Mouse (Mus musculus) kidney, embryonic 14.5 days (tissue): ENCODE measurements around the gene Nxph1. TPM values are rescaled to one million over a fixed set of nuclear protein-coding genes. Genes with fewer than 3 reads are reported as not detected.

Experiments used
- ATAC-seq: fragments of 200-750 bp; cut with Nextera tagmentation; 2 replicates; pipeline ENCODE4 v1.8.0; 2017; ENCODE audit warnings: moderate number of reproducible peaks, mild to moderate bottlenecking, moderate TSS enrichment, moderate library complexity; ENCODE audit not compliant: low FRiP score, low TSS enrichment
- H3K27ac ChIP-seq: fragments of 300-500 bp; sonication (generic); 2 replicates; pipeline ENCODE4 v1.5.1; 2014; ENCODE audit warnings: low read depth, mild to moderate bottlenecking, low read length, moderate library complexity, mixed read lengths
- H3K27me3 ChIP-seq: fragments of 300-500 bp; sonication (generic); 2 replicates; pipeline ENCODE4 v1.6.1; 2014; ENCODE audit warnings: mild to moderate bottlenecking, low read length; ENCODE audit not compliant: control insufficient read depth, insufficient read depth
- H3K36me3 ChIP-seq: fragments of 300-500 bp; sonication (generic); 2 replicates; pipeline ENCODE4 v1.6.1; 2014; ENCODE audit warnings: low read length, mixed read lengths; ENCODE audit not compliant: control insufficient read depth, insufficient read depth
- H3K4me1 ChIP-seq: fragments of 300-500 bp; sonication (generic); 2 replicates; pipeline ENCODE4 v1.6.1; 2014; ENCODE audit warnings: low read length, mixed read lengths; ENCODE audit not compliant: control insufficient read depth, insufficient read depth
- H3K4me2 ChIP-seq: fragments of 300-500 bp; sonication (generic); replicated peaks from 2 replicates; pipeline ENCODE4 v1.6.1; 2014; ENCODE audit warnings: low read depth, mild to moderate bottlenecking, low read length
- H3K4me3 ChIP-seq: fragments of 300-500 bp; sonication (generic); 2 replicates; pipeline ENCODE4 v1.5.1; 2014; ENCODE audit warnings: mild to moderate bottlenecking, low read length
- H3K9ac ChIP-seq: fragments of 300-500 bp; sonication (generic); 2 replicates; pipeline ENCODE4 v1.6.1; 2014; ENCODE audit warnings: low read depth, mild to moderate bottlenecking, low read length, moderate library complexity
- H3K9me3 ChIP-seq: fragments of 300-500 bp; sonication (generic); 2 replicates; pipeline ENCODE4 v1.6.1; 2016; ENCODE audit warnings: low read length; ENCODE audit not compliant: control insufficient read depth
- WGBS: fragments of 180-500 bp; shearing (Covaris S2); extraction: QIAGEN DNeasy Blood & Tissue Kit; methylation state at CpG from one replicate; pipeline ENCODE4 v1.1.7; 2014; 5-methylcytosine and 5-hydroxymethylcytosine counted together
- polyA plus RNA-seq: library from polyadenylated mRNA; unstranded; fragments of >200 nt; fragmentation: Nextera tagmentation; extraction: Ambion mirVana; gene quantifications from 2 replicates; pipeline ENCODE4 v1.2.1, GENCODE M21; 2014

Nxph1 gene
- polyA plus RNA-seq, 1 experiment from 2014 or later: 0.11 TPM

GRCm38 (mm10) chr6:9066435-9066834, 118.2 kb downstream of the Nxph1 start:
- no peaks in the 10 kb centered on the region for H3K9me3 ChIP-seq
- 97% methylated on average over 3 of the region's 3 CpGs for WGBS
- no peaks in the 10 kb centered on the region for H3K27me3 ChIP-seq
- H3K9ac ChIP-seq: no peak overlapping the region
- H3K4me3 ChIP-seq: no peak overlapping the region
- no peaks in the 10 kb centered on the region for H3K4me1 ChIP-seq
- no peak for ATAC-seq
- no peaks in the 10 kb centered on the region for H3K36me3 ChIP-seq
- no peak overlapping the region for H3K4me2 ChIP-seq
- no peak overlapping the region for H3K27ac ChIP-seq

- Histone ChIP-seq H3K27me3 (no peaks in the 10 kb centered on the region), H3K36me3 (no peaks in the 10 kb centered on the region), H3K4me3 (no peak overlapping the region), H3K27ac (no peak overlapping the region), H3K9ac (no peak overlapping the region), H3K9me3 (no peaks in the 10 kb centered on the region), H3K4me1 (no peaks in the 10 kb centered on the region), H3K4me2 (no peak overlapping the region)
- WGBS: 58% methylated on average over 7 of the region's 7 CpGs
- ATAC-seq: no peak
Measured at GRCm38 (mm10) chr6:9069913-9070312, 121.7 kb downstream of the Nxph1 start.

- no peak overlapping the region for H3K4me3 ChIP-seq
- H3K9ac ChIP-seq: no peak overlapping the region
- H3K27ac ChIP-seq: no peak overlapping the region
- WGBS: 46% methylated on average over 2 of the region's 2 CpGs
- no peaks in the 10 kb centered on the region for H3K27me3 ChIP-seq
- H3K36me3 ChIP-seq: no peaks in the 10 kb centered on the region
- H3K4me1 ChIP-seq: no peaks in the 10 kb centered on the region
- no peak overlapping the region for H3K4me2 ChIP-seq
- H3K9me3 ChIP-seq: no peaks in the 10 kb centered on the region
- ATAC-seq: no peak
Measured at GRCm38 (mm10) chr6:9076463-9076862, 128.2 kb downstream of the Nxph1 start.

GRCm38 (mm10) chr6:9077793-9078689, 129.8 kb downstream of the Nxph1 start:
- Histone ChIP-seq H3K9me3 (no peaks in the 10 kb centered on the region), H3K4me1 (no peaks in the 10 kb centered on the region), H3K4me2 (no peak overlapping the region), H3K9ac (no peak overlapping the region), H3K4me3 (no peak overlapping the region), H3K27ac (no peak overlapping the region), H3K36me3 (no peaks in the 10 kb centered on the region), H3K27me3 (no peaks in the 10 kb centered on the region)
- no peak for ATAC-seq
- 71% methylated on average over 4 of the region's 4 CpGs for WGBS

GRCm38 (mm10) chr6:9083851-9084250, 135.6 kb downstream of the Nxph1 start:
- no peak for ATAC-seq

GRCm38 (mm10) chr6:9097345-9097744, 149.1 kb downstream of the Nxph1 start:
- Histone ChIP-seq H3K27ac (no peak overlapping the region), H3K4me2 (no peak overlapping the region), H3K27me3 (no peaks in the 10 kb centered on the region), H3K9me3 (no peaks in the 10 kb centered on the region), H3K4me3 (no peak overlapping the region), H3K36me3 (no peaks in the 10 kb centered on the region), H3K4me1 (no peaks in the 10 kb centered on the region), H3K9ac (no peak overlapping the region)
- WGBS: 88% methylated on average over 2 of the region's 2 CpGs
- no peak for ATAC-seq

More at GRCm38 (mm10) chr6:9083851-9084250, 135.6 kb downstream of the Nxph1 start:
- H3K4me2 ChIP-seq: no peak overlapping the region
- H3K9me3 ChIP-seq: no peaks in the 10 kb centered on the region
- H3K9ac ChIP-seq: no peak overlapping the region
- no peak overlapping the region for H3K4me3 ChIP-seq
- H3K27me3 ChIP-seq: no peaks in the 10 kb centered on the region
- 85% methylated on average over 3 of the region's 3 CpGs for WGBS
- no peak overlapping the region for H3K27ac ChIP-seq
- H3K36me3 ChIP-seq: no peaks in the 10 kb centered on the region
- H3K4me1 ChIP-seq: no peaks in the 10 kb centered on the region

- H3K9me3 ChIP-seq: no peaks in the 10 kb centered on the region
- no peak overlapping the region for H3K27ac ChIP-seq
- no peak overlapping the region for H3K9ac ChIP-seq
- H3K36me3 ChIP-seq: no peaks in the 10 kb centered on the region
- H3K4me1 ChIP-seq: no peaks in the 10 kb centered on the region
- no peaks in the 10 kb centered on the region for H3K27me3 ChIP-seq
- ATAC-seq: no peak
- H3K4me2 ChIP-seq: no peak overlapping the region
- no peak overlapping the region for H3K4me3 ChIP-seq
Measured at GRCm38 (mm10) chr6:9107366-9107765, 159.1 kb downstream of the Nxph1 start.

- ATAC-seq: no peak
- H3K9ac ChIP-seq: no peak overlapping the region
- no peaks in the 10 kb centered on the region for H3K27me3 ChIP-seq
- no peaks in the 10 kb centered on the region for H3K36me3 ChIP-seq
- H3K4me3 ChIP-seq: no peak overlapping the region
- H3K27ac ChIP-seq: no peak overlapping the region
- H3K4me1 ChIP-seq: no peaks in the 10 kb centered on the region
- H3K9me3 ChIP-seq: no peaks in the 10 kb centered on the region
- no peak overlapping the region for H3K4me2 ChIP-seq
- WGBS: 88% methylated on average over 2 of the region's 2 CpGs
Measured at GRCm38 (mm10) chr6:9119136-9119535, 170.9 kb downstream of the Nxph1 start.

- Histone ChIP-seq H3K4me1 (no peaks in the 10 kb centered on the region), H3K4me3 (no peak overlapping the region), H3K4me2 (no peak overlapping the region), H3K9ac (no peak overlapping the region), H3K36me3 (no peaks in the 10 kb centered on the region), H3K27ac (no peak overlapping the region), H3K27me3 (no peaks in the 10 kb centered on the region), H3K9me3 (no peaks in the 10 kb centered on the region)
- 90% methylated on average over 12 of the region's 12 CpGs for WGBS
- no peak for ATAC-seq
Measured at GRCm38 (mm10) chr6:9124321-9124914, 176.2 kb downstream of the Nxph1 start.
